Comparison of ENCODE assay signal across 8 mouse cellular contexts in the genomic region with DNA sequence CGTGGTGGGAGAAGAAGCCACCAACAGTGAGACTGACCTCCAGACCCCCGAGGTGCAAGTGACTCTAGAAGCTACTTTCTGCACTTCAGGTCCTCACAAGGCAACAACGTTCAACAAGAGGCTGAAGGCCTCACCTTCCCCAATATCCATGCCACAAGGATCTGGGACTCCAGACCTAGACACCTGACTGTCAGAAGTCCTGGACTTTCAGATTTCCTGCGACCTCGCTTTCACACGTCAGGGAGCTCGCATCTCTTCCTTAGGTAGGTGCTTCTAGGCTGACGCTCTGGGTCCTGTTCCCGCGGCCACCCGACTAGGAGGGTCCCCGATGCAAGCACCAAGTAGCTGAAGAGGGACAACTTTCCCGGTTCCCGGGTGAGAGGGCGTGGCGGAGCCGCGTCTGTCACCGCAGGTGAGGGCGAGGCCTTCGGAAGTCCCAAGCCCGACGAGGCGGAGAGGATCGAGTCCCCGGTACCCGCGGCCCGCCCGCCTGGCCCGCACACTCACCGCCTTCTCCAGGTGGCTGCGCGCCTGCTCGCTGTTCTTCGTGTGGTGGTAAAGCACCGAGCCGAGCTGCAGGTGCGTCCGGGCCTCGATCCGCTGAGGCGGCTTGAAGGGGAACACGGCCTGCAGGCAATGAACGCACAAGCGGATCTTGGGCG. TPM values are rescaled to one million over a fixed set of nuclear protein-coding genes. Genes with fewer than 3 reads are reported as not detected.
DNase-seq lines count a peak whose midpoint lies in the region; ATAC-seq and TF ChIP-seq lines count a peak whose summit lies in the region.

No protein-coding gene starts in this region.

- H3K27ac ChIP-seq in embryonic facial prominence, embryonic 14.5 days (replicated peaks; ENCODE audit: low read depth, low read length): peak overlapping the region; percentile 88
- H3K27ac ChIP-seq in hindbrain, embryonic 13.5 days: peak overlapping the region; percentile 85
- H3K27ac ChIP-seq in liver, embryonic 12.5 days: peak overlapping the region; percentile 86

- peak; percentile 52 for DNase-seq in cerebellum, adult 9-10 months
- no peak for DNase-seq in cerebellum, postnatal 4 days (ENCODE audit: low spot score in 2 of 2)
- DNase-seq in embryonic facial prominence, embryonic 14.5 days (ENCODE audit: low spot score): no peak
- peak; percentile 6 to 9 for DNase-seq in natural killer cell, adult 2 months (ENCODE audit: low spot score in 2 of 2)
- DNase-seq in urinary bladder, postnatal 25 days (ENCODE audit: low spot score): peak; percentile 29

- H3K4me2 ChIP-seq in embryonic facial prominence, embryonic 14.5 days (ENCODE audit: low read depth, low read length): peak overlapping the region; percentile 70
- peak overlapping the region; percentile 93 for H3K4me2 ChIP-seq in hindbrain, embryonic 13.5 days
- peak overlapping the region; percentile 96 for H3K4me2 ChIP-seq in liver, embryonic 12.5 days

- peak overlapping the region; percentile 98 for H3K9ac ChIP-seq in embryonic facial prominence, embryonic 14.5 days (ENCODE audit: low read depth, low read length)
- peak overlapping the region; percentile 99 for H3K9ac ChIP-seq in hindbrain, embryonic 13.5 days
- H3K9ac ChIP-seq in liver, embryonic 12.5 days: peak overlapping the region; percentile 96

- no peak for TF ChIP-seq CTCF in C2C12 (IDR thresholded peaks at IDR 0.05; ENCODE audit: control insufficient read depth, insufficient read depth, insufficient read length)

- H3K4me3 ChIP-seq in C2C12 (ENCODE audit: insufficient read depth, poor library complexity, severe bottlenecking): peak overlapping the region; percentile 96
- peak overlapping the region; percentile 100 for H3K4me3 ChIP-seq in embryonic facial prominence, embryonic 14.5 days (ENCODE audit: low read depth, low read length)
- peak overlapping the region; percentile 97 for H3K4me3 ChIP-seq in hindbrain, embryonic 13.5 days
- peak overlapping the region; percentile 98 for H3K4me3 ChIP-seq in liver, embryonic 12.5 days

- peak; percentile 44; the same call in 1 of the 2 replicates for ATAC-seq in embryonic facial prominence, embryonic 14.5 days (ENCODE audit: low read depth)
- ATAC-seq in hindbrain, embryonic 13.5 days (ENCODE audit: low FRiP score): peak; percentile 60
- peak; percentile 38 for ATAC-seq in liver, embryonic 12.5 days

- H3K4me1 ChIP-seq in embryonic facial prominence, embryonic 14.5 days (ENCODE audit: control insufficient read depth, insufficient read depth, low read length): peaks cover 19% of the 10 kb centered on the region
- peaks cover 45% of the 10 kb centered on the region for H3K4me1 ChIP-seq in hindbrain, embryonic 13.5 days (replicated peaks)
- H3K4me1 ChIP-seq in liver, embryonic 12.5 days: peaks cover 66% of the 10 kb centered on the region

- no peaks in the 10 kb centered on the region for H3K27me3 ChIP-seq in C2C12 (ENCODE audit: control insufficient read depth, insufficient read depth, insufficient read length)
- H3K27me3 ChIP-seq in embryonic facial prominence, embryonic 14.5 days (replicated peaks; ENCODE audit: control insufficient read depth, insufficient read depth, low read length): no peaks in the 10 kb centered on the region
- no peaks in the 10 kb centered on the region for H3K27me3 ChIP-seq in hindbrain, embryonic 13.5 days
- H3K27me3 ChIP-seq in liver, embryonic 12.5 days (replicated peaks): no peaks in the 10 kb centered on the region

- H3K79me2 ChIP-seq in C2C12 (ENCODE audit: control insufficient read depth, insufficient read depth): peaks cover 98% of the 10 kb centered on the region

- peak overlapping the region; percentile 88 for H3ac ChIP-seq in C2C12 (ENCODE audit: control insufficient read depth, insufficient read length, low read depth)

- H3K36me3 ChIP-seq in C2C12 (ENCODE audit: control insufficient read depth, insufficient read depth): no peaks in the 10 kb centered on the region
- H3K36me3 ChIP-seq in embryonic facial prominence, embryonic 14.5 days (ENCODE audit: control insufficient read depth, insufficient read depth, low read length): no peaks in the 10 kb centered on the region
- peaks cover 3% of the 10 kb centered on the region for H3K36me3 ChIP-seq in hindbrain, embryonic 13.5 days
- H3K36me3 ChIP-seq in liver, embryonic 12.5 days: peaks cover 16% of the 10 kb centered on the region; the same call in 1 of the 2 replicates

- 2% methylated on average over 41 of the region's 47 CpGs for WGBS in embryonic facial prominence, embryonic 14.5 days
- 1% methylated on average over 47 of the region's 47 CpGs for WGBS in hindbrain, embryonic 13.5 days
- under 1% methylated on average over 47 of the region's 47 CpGs for WGBS in liver, embryonic 12.5 days (ENCODE audit: insufficient replicate concordance)

- no peaks in the 10 kb centered on the region for H3K9me3 ChIP-seq in embryonic facial prominence, embryonic 14.5 days (ENCODE audit: control insufficient read depth, low read length)
- H3K9me3 ChIP-seq in hindbrain, embryonic 13.5 days: no peaks in the 10 kb centered on the region
- no peaks in the 10 kb centered on the region for H3K9me3 ChIP-seq in liver, embryonic 12.5 days (replicated peaks)

- peaks cover 79% of the 10 kb centered on the region for H3K79me3 ChIP-seq in C2C12 (ENCODE audit: low read depth)

TF ChIP-seq in C2C12, 6 proteins besides CTCF, POLR2A, EP300 and RAD21:
- TF ChIP-seq MYOG (IDR thresholded peaks at IDR 0.05; ENCODE audit: control insufficient read depth, extremely low read depth, insufficient read length): no peak
- TF ChIP-seq CEBPB (IDR thresholded peaks at IDR 0.05; ENCODE audit: low read depth): no peak
- TF ChIP-seq USF1 (IDR thresholded peaks at IDR 0.05; ENCODE audit: low read depth): no peak
- TF ChIP-seq MYOD1 (IDR thresholded peaks at IDR 0.05; ENCODE audit: control insufficient read depth, insufficient read length, low read depth): no peak
- no peak for TF ChIP-seq FOSL1 (IDR thresholded peaks at IDR 0.05; ENCODE audit: insufficient read depth, low read length, poor library complexity, severe bottlenecking)
- TF ChIP-seq MAX (IDR thresholded peaks at IDR 0.05): no peak
TF ChIP-seq in C2C12: peak in this region for 0.

RNA-seq across cellular contexts. Expression of a gene that starts 0.5 kb away (rescaled TPM):
- 24.0 TPM for polyA plus RNA-seq in C2C12 (2012; fragmentation: generic; extraction: Trizol)
- 45.8 and 49.1 TPM in 2 replicates for polyA plus RNA-seq in embryonic facial prominence, embryonic 14.5 days (2014; fragmentation: Nextera tagmentation; extraction: Ambion mirVana)
- polyA plus RNA-seq in hindbrain, embryonic 13.5 days (2015; fragmentation: Nextera tagmentation; extraction: Ambion mirVana): 72.0 and 80.7 TPM in 2 replicates
- 35.4 and 36.2 TPM in 2 replicates for polyA plus RNA-seq in liver, embryonic 12.5 days (2016; fragmentation: Nextera tagmentation; extraction: Ambion mirVana)

RNA-seq across cellular contexts. Expression of a gene that starts 0.6 kb away (rescaled TPM):
- polyA plus RNA-seq in C2C12 (2012; fragmentation: generic; extraction: Trizol): 28.2 TPM
- polyA plus RNA-seq in embryonic facial prominence, embryonic 14.5 days (2014; fragmentation: Nextera tagmentation; extraction: Ambion mirVana): 25.1 and 33.5 TPM in 2 replicates
- 61.0 and 68.6 TPM in 2 replicates for polyA plus RNA-seq in hindbrain, embryonic 13.5 days (2015; fragmentation: Nextera tagmentation; extraction: Ambion mirVana)
- 25.1 and 26.2 TPM in 2 replicates for polyA plus RNA-seq in liver, embryonic 12.5 days (2016; fragmentation: Nextera tagmentation; extraction: Ambion mirVana)

RNA-seq across cellular contexts. Expression of a gene that starts 30.7 kb away (rescaled TPM):
- 0.57 TPM for polyA plus RNA-seq in C2C12 (2012; fragmentation: generic; extraction: Trizol)
- polyA plus RNA-seq in embryonic facial prominence, embryonic 14.5 days (2014; fragmentation: Nextera tagmentation; extraction: Ambion mirVana): 0.47 and 1.1 TPM in 2 replicates
- polyA plus RNA-seq in hindbrain, embryonic 13.5 days (2015; fragmentation: Nextera tagmentation; extraction: Ambion mirVana): 1.9 TPM in 2 replicates
- 0.68 and 0.74 TPM in 2 replicates for polyA plus RNA-seq in liver, embryonic 12.5 days (2016; fragmentation: Nextera tagmentation; extraction: Ambion mirVana)

RNA-seq across cellular contexts. Expression of a gene that starts 41.2 kb away (rescaled TPM):
- 1.0 TPM for polyA plus RNA-seq in C2C12 (2012; fragmentation: generic; extraction: Trizol)
- polyA plus RNA-seq in embryonic facial prominence, embryonic 14.5 days (2014; fragmentation: Nextera tagmentation; extraction: Ambion mirVana): 0.34 and 0.53 TPM in 2 replicates
- 0.39 and 0.75 TPM in 2 replicates for polyA plus RNA-seq in hindbrain, embryonic 13.5 days (2015; fragmentation: Nextera tagmentation; extraction: Ambion mirVana)
- 0.12 and 0.26 TPM in 2 replicates for polyA plus RNA-seq in liver, embryonic 12.5 days (2016; fragmentation: Nextera tagmentation; extraction: Ambion mirVana)

RNA-seq across cellular contexts. Expression of a gene that starts 45.8 kb away (rescaled TPM):
- polyA plus RNA-seq in C2C12 (2012; fragmentation: generic; extraction: Trizol): 59.3 TPM
- 49.4 and 50.4 TPM in 2 replicates for polyA plus RNA-seq in embryonic facial prominence, embryonic 14.5 days (2014; fragmentation: Nextera tagmentation; extraction: Ambion mirVana)
- 25.0 and 26.6 TPM in 2 replicates for polyA plus RNA-seq in hindbrain, embryonic 13.5 days (2015; fragmentation: Nextera tagmentation; extraction: Ambion mirVana)
- 60.2 and 62.6 TPM in 2 replicates for polyA plus RNA-seq in liver, embryonic 12.5 days (2016; fragmentation: Nextera tagmentation; extraction: Ambion mirVana)

Comparison
In these comparisons a context has a peak if more than half of its experiments do, and no peak if none do; other contexts are left out.
1. DNase-seq: peak in cerebellum, adult 9-10 months (single experiment), natural killer cell, adult 2 months (2 of 2) and urinary bladder, postnatal 25 days (single experiment); none in cerebellum, postnatal 4 days (0 of 2) and embryonic facial prominence, embryonic 14.5 days (single experiment).
2. Peak in every context shown above with its lines, with median percentiles within 50 percentile points of each other: H3K4me3 ChIP-seq, ATAC-seq, H3K27ac ChIP-seq, H3K4me2 ChIP-seq and H3K9ac ChIP-seq.